29 mouse cellular contexts compared by ENCODE assay signal in the genomic region with DNA sequence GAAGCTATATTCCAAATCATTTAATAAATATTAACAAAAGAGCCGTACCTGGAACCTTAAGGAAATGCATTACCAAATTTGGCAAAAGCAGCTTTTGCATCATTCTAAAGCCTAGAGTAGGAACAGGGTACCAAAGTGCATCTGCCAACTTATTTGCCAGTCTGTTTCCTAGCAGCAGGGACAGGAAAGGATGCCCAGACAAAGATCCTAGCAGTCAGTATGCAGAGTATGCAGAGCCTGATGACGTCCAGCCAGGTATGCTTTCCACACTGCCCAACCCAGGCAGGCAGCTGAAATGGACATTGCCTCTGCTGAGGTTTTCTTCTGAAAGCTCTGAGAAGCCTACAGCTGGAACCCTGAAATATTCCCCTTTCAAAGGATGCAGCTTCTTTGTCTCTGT. TPM values are rescaled to one million over a fixed set of nuclear protein-coding genes. Genes with fewer than 3 reads are reported as not detected.
"Had no signal": no experiment of that assay in that cellular context is flagged by ENCODE, and none has a peak within 500 bp of the region (broad histone marks: within the 10 kb centered on the region; RNA-seq: fewer than 3 reads in every experiment).

No protein-coding gene starts in this region.

- H3K36me3 ChIP-seq: hindbrain, embryonic 10.5 days; hindbrain, embryonic 12.5 days; intestine, embryonic 15.5 days; limb, embryonic 10.5 days; limb, embryonic 12.5 days; liver, embryonic 13.5 days; liver, embryonic 15.5 days had no signal

- ATAC-seq: hindbrain, embryonic 16.5 days; inflammation-experienced regulatory T-cells, adult 6 months; intestine, embryonic 15.5 days; intestine, postnatal 0 days; liver, postnatal 0 days had no signal

- H3K27ac ChIP-seq: heart, adult 2 months; heart, embryonic 13.5 days; heart, embryonic 15.5 days; hindbrain, embryonic 10.5 days; hindbrain, embryonic 12.5 days; hindbrain, embryonic 14.5 days; intestine, embryonic 15.5 days; layer of hippocampus, adult 2 months; left cerebral cortex, adult 2 months; limb, embryonic 10.5 days; limb, embryonic 12.5 days; liver, embryonic 13.5 days; liver, embryonic 15.5 days had no signal

- H3K4me2 ChIP-seq: heart, embryonic 11.5 days; heart, embryonic 13.5 days; heart, embryonic 15.5 days; hindbrain, embryonic 12.5 days; hindbrain, embryonic 14.5 days; intestine, embryonic 15.5 days; limb, embryonic 12.5 days; liver, embryonic 11.5 days; liver, embryonic 13.5 days; liver, embryonic 15.5 days had no signal

- DNase-seq: gastrocnemius, postnatal 10 days; gastrocnemius, postnatal 25 days; heart, adult 2 months; heart, postnatal 4 days; kidney, adult 18-20 months; kidney, adult 8-10 months; kidney, postnatal 10 days; kidney, postnatal 25 days; kidney, postnatal 4 days; liver; liver, embryonic 13.5 days; liver, postnatal 0 days had no signal

- H3K9ac ChIP-seq: heart, embryonic 13.5 days; heart, embryonic 15.5 days; hindbrain, embryonic 12.5 days; hindbrain, embryonic 14.5 days; intestine, embryonic 15.5 days; limb, embryonic 12.5 days; liver, embryonic 13.5 days; liver, embryonic 15.5 days; liver, postnatal 0 days had no signal

- H3K9me3 ChIP-seq: heart, embryonic 13.5 days; heart, embryonic 15.5 days; hindbrain, embryonic 10.5 days; hindbrain, embryonic 12.5 days; intestine, embryonic 15.5 days; limb, embryonic 10.5 days; limb, embryonic 12.5 days; liver, embryonic 13.5 days; liver, embryonic 15.5 days had no signal

- H3K4me1 ChIP-seq: heart, embryonic 13.5 days; heart, embryonic 15.5 days; hindbrain, embryonic 10.5 days; hindbrain, embryonic 12.5 days; intestine, embryonic 15.5 days; limb, embryonic 10.5 days; limb, embryonic 12.5 days; liver, embryonic 13.5 days; liver, embryonic 15.5 days had no signal

- H3K4me3 ChIP-seq: heart, adult 2 months; heart, embryonic 13.5 days; heart, embryonic 15.5 days; hindbrain, embryonic 10.5 days; hindbrain, embryonic 12.5 days; intestine, embryonic 15.5 days; layer of hippocampus, adult 2 months; left cerebral cortex, adult 2 months; limb, embryonic 10.5 days; limb, embryonic 12.5 days; liver, embryonic 13.5 days; liver, embryonic 15.5 days had no signal

- H3K27me3 ChIP-seq: heart, embryonic 15.5 days; hindbrain, embryonic 12.5 days; intestine, embryonic 15.5 days; limb, embryonic 12.5 days; liver, embryonic 13.5 days; liver, embryonic 15.5 days had no signal

RNA-seq across cellular contexts. Expression of a gene that starts 27.6 kb away (rescaled TPM):
- total RNA-seq: granulocyte monocyte progenitor cell, adult 5-6 weeks had no signal
